Mouse (Mus musculus): ENCODE measurements around the gene Gria2. TPM values are rescaled to one million over a fixed set of nuclear protein-coding genes. Genes with fewer than 3 reads are reported as not detected.

Gria2 gene
- total and polyA plus RNA-seq, 2 experiments, result not detected

- DNase-seq (ENCODE audit: extremely low read depth, low read depth, low spot score), result no peak
- H3K79me2 ChIP-seq (ENCODE audit: control insufficient read depth, insufficient read depth, low read length), result no peaks in the 10 kb centered on the region
- no peak overlapping the region for H3K9ac ChIP-seq (ENCODE audit: low read depth, low read length)
- TF ChIP-seq POLR2A (IDR thresholded peaks at IDR 0.05; ENCODE audit: extremely low read depth, insufficient read depth, low read length) (no peak), CTCF (IDR thresholded peaks at IDR 0.05; ENCODE audit: low read depth, low read length) (no peak)
- WGBS, result 72% methylated on average over 3 of the region's 3 CpGs
- H3K27ac ChIP-seq (replicated peaks; ENCODE audit: insufficient read depth, low read depth, low read length), result no peak overlapping the region
- H3K4me3 ChIP-seq (ENCODE audit: insufficient read depth, low read depth, low read length), result no peak overlapping the region
- H3K4me1 ChIP-seq (ENCODE audit: control insufficient read depth, insufficient read depth, low read length), result no peaks in the 10 kb centered on the region
- no peaks in the 10 kb centered on the region for H3K27me3 ChIP-seq (ENCODE audit: control insufficient read depth, insufficient read depth, low read length)
- no peaks in the 10 kb centered on the region for H3K36me3 ChIP-seq (ENCODE audit: control insufficient read depth, insufficient read depth, low read length)
These were observed 77.4 kb downstream of the Gria2 start for GRCm38 (mm10) chr3:80725205-80725604.

GRCm38 (mm10) chr3:80713123-80713522 lies 89.5 kb downstream of the Gria2 start:
- DNase-seq (ENCODE audit: extremely low read depth, low read depth, low spot score), result no peak
- Histone ChIP-seq H3K36me3 (ENCODE audit: control insufficient read depth, insufficient read depth, low read length) (no peaks in the 10 kb centered on the region), H3K27me3 (ENCODE audit: control insufficient read depth, insufficient read depth, low read length) (no peaks in the 10 kb centered on the region), H3K9ac (ENCODE audit: low read depth, low read length) (no peak overlapping the region), H3K79me2 (ENCODE audit: control insufficient read depth, insufficient read depth, low read length) (no peaks in the 10 kb centered on the region), H3K4me1 (ENCODE audit: control insufficient read depth, insufficient read depth, low read length) (peaks cover 2% of the 10 kb centered on the region; the same call in 1 of the 2 replicates), H3K4me3 (ENCODE audit: insufficient read depth, low read depth, low read length) (no peak overlapping the region), H3K27ac (replicated peaks; ENCODE audit: insufficient read depth, low read depth, low read length) (no peak overlapping the region)
- TF ChIP-seq POLR2A (IDR thresholded peaks at IDR 0.05; ENCODE audit: extremely low read depth, insufficient read depth, low read length), result no peak
- TF ChIP-seq CTCF (IDR thresholded peaks at IDR 0.05; ENCODE audit: low read depth, low read length), result no peak
- 59% methylated on average over 3 of the region's 3 CpGs for WGBS

GRCm38 (mm10) chr3:80708992-80709391 lies 93.6 kb downstream of the Gria2 start:
- no peaks in the 10 kb centered on the region for H3K27me3 ChIP-seq (ENCODE audit: control insufficient read depth, insufficient read depth, low read length)
- H3K36me3 ChIP-seq (ENCODE audit: control insufficient read depth, insufficient read depth, low read length), result no peaks in the 10 kb centered on the region
- H3K79me2 ChIP-seq (ENCODE audit: control insufficient read depth, insufficient read depth, low read length), result no peaks in the 10 kb centered on the region
- no peak overlapping the region for H3K27ac ChIP-seq (replicated peaks; ENCODE audit: insufficient read depth, low read depth, low read length)
- no peak overlapping the region for H3K4me3 ChIP-seq (ENCODE audit: insufficient read depth, low read depth, low read length)
- H3K9ac ChIP-seq (ENCODE audit: low read depth, low read length), result no peak overlapping the region
- TF ChIP-seq CTCF (IDR thresholded peaks at IDR 0.05; ENCODE audit: low read depth, low read length) (no peak), POLR2A (IDR thresholded peaks at IDR 0.05; ENCODE audit: extremely low read depth, insufficient read depth, low read length) (no peak)
- H3K4me1 ChIP-seq (ENCODE audit: control insufficient read depth, insufficient read depth, low read length), result peaks cover 2% of the 10 kb centered on the region; the same call in 1 of the 2 replicates
- DNase-seq (ENCODE audit: extremely low read depth, low read depth, low spot score), result no peak

- Histone ChIP-seq H3K9ac (ENCODE audit: low read depth, low read length) (no peak overlapping the region), H3K4me3 (ENCODE audit: insufficient read depth, low read depth, low read length) (no peak overlapping the region), H3K27me3 (ENCODE audit: control insufficient read depth, insufficient read depth, low read length) (no peaks in the 10 kb centered on the region), H3K36me3 (ENCODE audit: control insufficient read depth, insufficient read depth, low read length) (no peaks in the 10 kb centered on the region), H3K4me1 (ENCODE audit: control insufficient read depth, insufficient read depth, low read length) (no peaks in the 10 kb centered on the region), H3K27ac (replicated peaks; ENCODE audit: insufficient read depth, low read depth, low read length) (no peak overlapping the region), H3K79me2 (ENCODE audit: control insufficient read depth, insufficient read depth, low read length) (no peaks in the 10 kb centered on the region)
- DNase-seq (ENCODE audit: extremely low read depth, low read depth, low spot score), result no peak
- 93% methylated on average over 3 of the region's 3 CpGs for WGBS
- TF ChIP-seq CTCF (IDR thresholded peaks at IDR 0.05; ENCODE audit: low read depth, low read length), result no peak
- no peak for TF ChIP-seq POLR2A (IDR thresholded peaks at IDR 0.05; ENCODE audit: extremely low read depth, insufficient read depth, low read length)
These were observed 100.5 kb downstream of the Gria2 start for GRCm38 (mm10) chr3:80702173-80702572.

- 82% methylated on average over 4 of the region's 4 CpGs for WGBS
- Histone ChIP-seq H3K4me1 (ENCODE audit: control insufficient read depth, insufficient read depth, low read length) (no peaks in the 10 kb centered on the region), H3K36me3 (ENCODE audit: control insufficient read depth, insufficient read depth, low read length) (no peaks in the 10 kb centered on the region), H3K27me3 (ENCODE audit: control insufficient read depth, insufficient read depth, low read length) (no peaks in the 10 kb centered on the region), H3K79me2 (ENCODE audit: control insufficient read depth, insufficient read depth, low read length) (no peaks in the 10 kb centered on the region), H3K4me3 (ENCODE audit: insufficient read depth, low read depth, low read length) (no peak overlapping the region), H3K27ac (replicated peaks; ENCODE audit: insufficient read depth, low read depth, low read length) (no peak overlapping the region), H3K9ac (ENCODE audit: low read depth, low read length) (no peak overlapping the region)
- no peak for DNase-seq (ENCODE audit: extremely low read depth, low read depth, low spot score)
- TF ChIP-seq POLR2A (IDR thresholded peaks at IDR 0.05; ENCODE audit: extremely low read depth, insufficient read depth, low read length) (no peak), CTCF (IDR thresholded peaks at IDR 0.05; ENCODE audit: low read depth, low read length) (no peak)
These were observed 105.1 kb downstream of the Gria2 start for GRCm38 (mm10) chr3:80697523-80697922.

GRCm38 (mm10) chr3:80694965-80695364 lies 107.7 kb downstream of the Gria2 start:
- no peaks in the 10 kb centered on the region for H3K36me3 ChIP-seq (ENCODE audit: control insufficient read depth, insufficient read depth, low read length)
- DNase-seq (ENCODE audit: extremely low read depth, low read depth, low spot score), result no peak
- H3K4me3 ChIP-seq (ENCODE audit: insufficient read depth, low read depth, low read length), result no peak overlapping the region
- H3K27ac ChIP-seq (replicated peaks; ENCODE audit: insufficient read depth, low read depth, low read length), result no peak overlapping the region
- no peaks in the 10 kb centered on the region for H3K4me1 ChIP-seq (ENCODE audit: control insufficient read depth, insufficient read depth, low read length)
- TF ChIP-seq POLR2A (IDR thresholded peaks at IDR 0.05; ENCODE audit: extremely low read depth, insufficient read depth, low read length) (no peak), CTCF (IDR thresholded peaks at IDR 0.05; ENCODE audit: low read depth, low read length) (no peak)
- WGBS, result 97% methylated on average over 8 of the region's 8 CpGs
- no peak overlapping the region for H3K9ac ChIP-seq (ENCODE audit: low read depth, low read length)
- no peaks in the 10 kb centered on the region for H3K79me2 ChIP-seq (ENCODE audit: control insufficient read depth, insufficient read depth, low read length)
- no peaks in the 10 kb centered on the region for H3K27me3 ChIP-seq (ENCODE audit: control insufficient read depth, insufficient read depth, low read length)
